Mouse (Mus musculus) effector memory CD4-positive, alpha-beta T cell, adult 7 months (primary cell): ENCODE measurements around the gene Csnka2ip. TPM values are rescaled to one million over a fixed set of nuclear protein-coding genes. Genes with fewer than 3 reads are reported as not detected.

Source experiments
- polyA plus RNA-seq: library from polyadenylated mRNA; unstranded; fragments of 100-300 nt; shearing (Covaris generic); gene quantifications from one replicate; pipeline ENCODE4 v1.2.1, GENCODE M21; 2017

Gene Csnka2ip
- not detected for polyA plus RNA-seq

DNA sequence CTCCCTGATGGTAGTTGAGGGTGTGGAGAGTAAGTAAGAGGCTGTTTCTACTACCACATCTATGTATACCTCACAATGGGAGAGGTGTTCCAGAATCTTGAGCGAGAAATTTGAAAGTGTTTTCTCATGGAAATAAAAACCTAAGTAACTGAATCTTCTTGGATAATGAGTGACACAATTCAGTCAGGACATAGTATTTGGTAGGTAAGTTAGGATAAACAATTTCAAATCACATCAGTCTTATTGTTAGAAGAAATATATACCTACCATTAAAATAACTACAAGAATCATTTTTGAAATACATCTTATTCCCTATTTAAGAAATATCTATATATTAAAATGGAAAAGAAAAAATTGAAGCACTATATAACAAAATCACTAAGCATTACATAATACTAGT lies at the start of gene Csnka2ip:
Csnka2ip (minus strand) TSS at position 101 of the 400 bp plus-strand sequence.

Other genes with a start within 250 kb of the Csnka2ip start
- 25.2 TPM for gene 4930453N24Rik, start 168.8 kb upstream of the Csnka2ip start, polyA plus RNA-seq
- 35.4 TPM for gene Zfp654, start 249.2 kb upstream of the Csnka2ip start, polyA plus RNA-seq
- gene Cggbp1, start 249.6 kb upstream of the Csnka2ip start, polyA plus RNA-seq = 182 TPM